Mouse (Mus musculus) ES-Bruce4 (cell line): ENCODE data around the gene Slc25a48. TPM values are rescaled to one million over a fixed set of nuclear protein-coding genes. Genes with fewer than 3 reads are reported as not detected.

Source experiments
- H3K27ac ChIP-seq: 2 replicates; pipeline ENCODE4 v1.5.1; 2012; ENCODE audit warnings: low read length, inconsistent platforms; ENCODE audit not compliant: insufficient read depth
- H3K27me3 ChIP-seq: 2 replicates; pipeline ENCODE4 v1.6.1; 2012; ENCODE audit warnings: mild to moderate bottlenecking, low read length, inconsistent platforms; ENCODE audit not compliant: control insufficient read depth, poor library complexity, insufficient read depth, severe bottlenecking
- H3K36me3 ChIP-seq: 2 replicates; pipeline ENCODE4 v1.6.1; 2012; ENCODE audit warnings: inconsistent platforms, mild to moderate bottlenecking, low read length, moderate library complexity; ENCODE audit not compliant: control insufficient read depth, poor library complexity, insufficient read depth, severe bottlenecking
- H3K4me1 ChIP-seq: one replicate; pipeline ENCODE4 v1.8.1; 2011; ENCODE audit warnings: low read length; ENCODE audit not compliant: control insufficient read depth, insufficient read depth
- H3K4me3 ChIP-seq: 2 replicates; pipeline ENCODE4 v1.5.1; 2011; ENCODE audit warnings: low read depth, mild to moderate bottlenecking, low read length
- H3K9ac ChIP-seq: 2 replicates; pipeline ENCODE4 v1.6.1; 2012; ENCODE audit warnings: low read depth, mild to moderate bottlenecking, inconsistent platforms; ENCODE audit not compliant: poor library complexity, severe bottlenecking
- H3K9me3 ChIP-seq: replicated peaks from 2 replicates; pipeline ENCODE4 v1.6.1; 2012; ENCODE audit warnings: mild to moderate bottlenecking, low read length, inconsistent platforms; ENCODE audit not compliant: control insufficient read depth, poor library complexity, insufficient read depth, severe bottlenecking
- CTCF ChIP-seq: IDR thresholded peaks from one replicate; pipeline ENCODE4 v1.8.1; 2011; ENCODE audit warnings: low read depth, low read length
- EP300 ChIP-seq: IDR thresholded peaks from 2 replicates; pipeline ENCODE4 v1.6.1; 2011; ENCODE audit warnings: low read depth, low read length; ENCODE audit not compliant: insufficient read depth
- POLR2A ChIP-seq: IDR thresholded peaks from one replicate; pipeline ENCODE4 v1.8.1; 2011; ENCODE audit warnings: low read length; ENCODE audit not compliant: insufficient read depth
- polyA plus RNA-seq: library from polyadenylated mRNA; stranded (reverse); fragments of >200 nt; gene quantifications from 2 replicates; pipeline ENCODE4 v1.2.4, GENCODE M21; 2011; ENCODE audit warnings: low read depth; ENCODE audit not compliant: missing spikeins, insufficient read depth, insufficient read length

The Slc25a48 gene
- polyA plus RNA-seq, 1 experiment, result 0.42 TPM

- Histone ChIP-seq H3K36me3 (no peaks in the 10 kb centered on the region), H3K4me1 (no peaks in the 10 kb centered on the region), H3K27ac (no peak overlapping the region), H3K9ac (no peak overlapping the region), H3K27me3 (no peaks in the 10 kb centered on the region), H3K9me3 (no peaks in the 10 kb centered on the region), H3K4me3 (no peak overlapping the region)
- TF ChIP-seq POLR2A (no peak), CTCF (peak; percentile 84), EP300 (peak; percentile 71; the same call in 1 of the 2 replicates)
These were observed 9.2 kb upstream of the Slc25a48 start for GRCm38 (mm10) chr13:56428724-56429500.

- H3K9me3 ChIP-seq, result no peaks in the 10 kb centered on the region
- H3K9ac ChIP-seq, result peak overlapping the region; percentile 33; the same call in 1 of the 2 replicates
- no peaks in the 10 kb centered on the region for H3K36me3 ChIP-seq
- H3K27me3 ChIP-seq, result no peaks in the 10 kb centered on the region
- TF ChIP-seq CTCF (no peak), POLR2A (no peak), EP300 (no peak)
- peaks cover 1% of the 10 kb centered on the region for H3K4me1 ChIP-seq
- H3K27ac ChIP-seq, result no peak overlapping the region
- H3K4me3 ChIP-seq, result peak overlapping the region; percentile 32; the same call in 1 of the 2 replicates
These were observed 5.7 kb upstream of the Slc25a48 start for GRCm38 (mm10) chr13:56432496-56432895.

- peak overlapping the region; percentile 33; the same call in 1 of the 2 replicates for H3K9ac ChIP-seq
- no peaks in the 10 kb centered on the region for H3K27me3 ChIP-seq
- TF ChIP-seq POLR2A, result no peak
- 0 out of 2 replicates have a peak, but pooled peaks have one; percentile 14 for TF ChIP-seq EP300
- TF ChIP-seq CTCF, result peak; percentile 89
- H3K36me3 ChIP-seq, result no peaks in the 10 kb centered on the region
- no peak overlapping the region for H3K27ac ChIP-seq
- no peaks in the 10 kb centered on the region for H3K9me3 ChIP-seq
- H3K4me3 ChIP-seq, result peak overlapping the region; percentile 32
- peaks cover 1% of the 10 kb centered on the region for H3K4me1 ChIP-seq
These were observed 4.7 kb upstream of the Slc25a48 start for GRCm38 (mm10) chr13:56433466-56433865.

GRCm38 (mm10) chr13:56434311-56434751 is 3.8 kb upstream of the Slc25a48 start:
- Histone ChIP-seq H3K36me3 (no peaks in the 10 kb centered on the region), H3K4me3 (no peak overlapping the region), H3K27me3 (no peaks in the 10 kb centered on the region), H3K4me1 (peaks cover 1% of the 10 kb centered on the region), H3K27ac (no peak overlapping the region), H3K9ac (no peak overlapping the region), H3K9me3 (no peaks in the 10 kb centered on the region)
- TF ChIP-seq CTCF (no peak), EP300 (no peak), POLR2A (no peak)

- Histone ChIP-seq H3K36me3 (no peaks in the 10 kb centered on the region), H3K4me1 (peaks cover 1% of the 10 kb centered on the region), H3K27ac (no peak overlapping the region), H3K9ac (no peak overlapping the region), H3K27me3 (no peaks in the 10 kb centered on the region), H3K9me3 (no peaks in the 10 kb centered on the region), H3K4me3 (no peak overlapping the region)
- TF ChIP-seq POLR2A (no peak), EP300 (no peak), CTCF (peak; percentile 55)
These were observed 2.4 kb upstream of the Slc25a48 start for GRCm38 (mm10) chr13:56435615-56436287.

- no peak overlapping the region for H3K4me3 ChIP-seq
- H3K9ac ChIP-seq, result no peak overlapping the region
- no peaks in the 10 kb centered on the region for H3K27me3 ChIP-seq
- no peaks in the 10 kb centered on the region for H3K36me3 ChIP-seq
- H3K27ac ChIP-seq, result no peak overlapping the region
- no peaks in the 10 kb centered on the region for H3K9me3 ChIP-seq
- no peak for TF ChIP-seq POLR2A
- no peak for TF ChIP-seq CTCF
- no peak for TF ChIP-seq EP300
- no peaks in the 10 kb centered on the region for H3K4me1 ChIP-seq
These were observed 5.3 kb downstream of the Slc25a48 start for GRCm38 (mm10) chr13:56443411-56443810.
